Mouse (Mus musculus) CH12.LX (cell line): ENCODE data around the gene Chchd3. TPM values are rescaled to one million over a fixed set of nuclear protein-coding genes. Genes with fewer than 3 reads are reported as not detected.

Experiments used
- DNase-seq: peaks from one replicate; pipeline ENCODE4 v3.0.0-alpha.2; 2013; ENCODE audit errors: extremely low read depth
- H3K27ac ChIP-seq: 2 replicates; pipeline ENCODE4 v1.5.1; 2012; ENCODE audit warnings: low read depth, mild to moderate bottlenecking, control low read depth, moderate library complexity; ENCODE audit not compliant: insufficient read depth
- H3K27me3 ChIP-seq: replicated peaks from 2 replicates; pipeline ENCODE3; 2012; ENCODE audit warnings: inconsistent platforms
- H3K36me3 ChIP-seq, 2 experiments: replicated peaks in 1 of 2; 2 replicates each; pipeline versions ENCODE3 to v1.6.1; 2012; ENCODE audit warnings: inconsistent platforms in 1 of 2, low read length in 1 of 2, mild to moderate bottlenecking in 1 of 2, mixed read lengths in 1 of 2, moderate library complexity in 1 of 2; ENCODE audit not compliant: control insufficient read depth in 1 of 2, insufficient read depth in 1 of 2
- H3K4me1 ChIP-seq, 2 experiments: 2 replicates each; pipeline ENCODE4 v1.6.1; 2012; ENCODE audit warnings: inconsistent platforms in 1 of 2, moderate library complexity in 1 of 2; ENCODE audit not compliant: insufficient read depth in 2 of 2, control insufficient read depth in 1 of 2
- H3K4me2 ChIP-seq: 2 replicates; pipeline ENCODE4 v1.6.1; 2012; ENCODE audit warnings: low read depth, mild to moderate bottlenecking, control low read depth; ENCODE audit not compliant: poor library complexity, insufficient read depth, severe bottlenecking
- H3K4me3 ChIP-seq, 3 experiments: fragments of 150-350 bp in 1 of 3; sonication (generic) in 1 of 3; replicated peaks in 1 of 3; 2 replicates each; pipeline versions ENCODE3 to v1.5.1; 2011 to 2012; ENCODE audit warnings: low read depth in 2 of 3, low read length in 2 of 3, mild to moderate bottlenecking in 2 of 3, moderate library complexity in 2 of 3, control low read depth in 1 of 3, improper control_type of control experiment in 1 of 3, inconsistent platforms in 1 of 3, mixed read lengths in 1 of 3; ENCODE audit not compliant: poor library complexity in 1 of 3
- H3K79me2 ChIP-seq: replicated peaks from 2 replicates; pipeline ENCODE4 v1.6.1; 2012; ENCODE audit warnings: mild to moderate bottlenecking, moderate library complexity; ENCODE audit not compliant: control insufficient read depth, poor library complexity, insufficient read depth, severe bottlenecking; ENCODE audit errors: extremely low read depth
- H3K9ac ChIP-seq: 2 replicates; pipeline ENCODE4 v1.6.1; 2012; ENCODE audit warnings: low read depth, mild to moderate bottlenecking, control low read depth, moderate library complexity; ENCODE audit not compliant: insufficient read depth
- H3K9me3 ChIP-seq: replicated peaks from 2 replicates; pipeline ENCODE3; 2012; ENCODE audit warnings: low read length, inconsistent platforms, mixed read lengths
- BHLHE40 ChIP-seq: IDR thresholded peaks from 2 replicates; pipeline ENCODE4 v1.6.1; 2011; ENCODE audit warnings: mild to moderate bottlenecking, low read depth, low read length, improper control_type of control experiment
- CHD1 ChIP-seq: IDR thresholded peaks from 2 replicates; pipeline ENCODE4 v1.6.1; 2012; ENCODE audit warnings: low read depth, low read length, improper control_type of control experiment, inconsistent platforms
- CTCF ChIP-seq, 2 experiments: IDR thresholded peaks in 1 of 2; conservative IDR thresholded peaks in 1 of 2; 2 replicates each; pipeline ENCODE4 v1.5.1; 2011 to 2012; ENCODE audit warnings: low read depth in 2 of 2, low read length in 2 of 2, improper control_type of control experiment in 1 of 2, inconsistent platforms in 1 of 2, mild to moderate bottlenecking in 1 of 2, moderate library complexity in 1 of 2
- E2F4 ChIP-seq: IDR thresholded peaks from 2 replicates; pipeline ENCODE4 v1.6.1; 2011; ENCODE audit warnings: low read depth, low read length, improper control_type of control experiment; ENCODE audit not compliant: insufficient replicate concordance
- ELF1 ChIP-seq: IDR thresholded peaks from 2 replicates; pipeline ENCODE4 v1.6.1; 2014; ENCODE audit warnings: low read depth, mild to moderate bottlenecking, inconsistent platforms, low read length, improper control_type of control experiment
- EP300 ChIP-seq: IDR thresholded peaks from 2 replicates; pipeline ENCODE4 v1.6.1; 2011; ENCODE audit warnings: low read length, improper control_type of control experiment
- ETS1 ChIP-seq: conservative IDR thresholded peaks from 2 replicates; pipeline ENCODE4 v1.6.1; 2012; ENCODE audit warnings: low read depth, mild to moderate bottlenecking, inconsistent platforms, low read length, improper control_type of control experiment, moderate library complexity
- HCFC1 ChIP-seq: IDR thresholded peaks from 2 replicates; pipeline ENCODE4 v1.6.1; 2012; ENCODE audit warnings: low read depth, mild to moderate bottlenecking, inconsistent platforms, low read length, improper control_type of control experiment
- IRF4 ChIP-seq: IDR thresholded peaks from 2 replicates; pipeline ENCODE4 v1.6.1; 2014; ENCODE audit warnings: low read depth, mild to moderate bottlenecking, inconsistent platforms, low read length, improper control_type of control experiment
- JUND ChIP-seq: conservative IDR thresholded peaks from 2 replicates; pipeline ENCODE4 v1.6.1; 2011; ENCODE audit warnings: low read depth, low read length, improper control_type of control experiment
- MAX ChIP-seq: IDR thresholded peaks from 2 replicates; pipeline ENCODE4 v1.6.1; 2011; ENCODE audit warnings: low read length, improper control_type of control experiment
- MAZ ChIP-seq: IDR thresholded peaks from 2 replicates; pipeline ENCODE4 v1.6.1; 2012; ENCODE audit warnings: low read depth, mild to moderate bottlenecking, inconsistent platforms, low read length, improper control_type of control experiment, moderate library complexity
- MYC ChIP-seq: IDR thresholded peaks from 2 replicates; pipeline ENCODE4 v1.6.1; 2011; ENCODE audit warnings: low read depth, mild to moderate bottlenecking, improper control_type of control experiment, low read length
- NELFE ChIP-seq: IDR thresholded peaks from 2 replicates; pipeline ENCODE4 v1.6.1; 2011; ENCODE audit warnings: low read depth, low read length, improper control_type of control experiment
- NRF1 ChIP-seq: IDR thresholded peaks from 2 replicates; pipeline ENCODE4 v1.6.1; 2014; ENCODE audit warnings: low read depth, mild to moderate bottlenecking, inconsistent platforms, low read length, improper control_type of control experiment, moderate library complexity
- RAD21 ChIP-seq: IDR thresholded peaks from 2 replicates; pipeline ENCODE4 v1.6.1; 2011; ENCODE audit warnings: low read depth, mild to moderate bottlenecking, low read length, improper control_type of control experiment, moderate library complexity
- SIN3A ChIP-seq: IDR thresholded peaks from 2 replicates; pipeline ENCODE4 v1.6.1; 2012; ENCODE audit warnings: low read length, improper control_type of control experiment, inconsistent platforms
- SMC3 ChIP-seq: IDR thresholded peaks from 2 replicates; pipeline ENCODE4 v1.6.1; 2011; ENCODE audit warnings: low read depth, low read length, improper control_type of control experiment
- TBP ChIP-seq: conservative IDR thresholded peaks from 2 replicates; pipeline ENCODE4 v1.6.1; 2011; ENCODE audit warnings: low read depth, low read length, improper control_type of control experiment
- TCF12 ChIP-seq: IDR thresholded peaks from 2 replicates; pipeline ENCODE4 v1.6.1; 2014; ENCODE audit warnings: low read depth, mild to moderate bottlenecking, inconsistent platforms, low read length, improper control_type of control experiment
- USF2 ChIP-seq: conservative IDR thresholded peaks from 2 replicates; pipeline ENCODE4 v1.6.1; 2011; ENCODE audit warnings: low read depth, low read length, improper control_type of control experiment
- ZKSCAN1 ChIP-seq: IDR thresholded peaks from 2 replicates; pipeline ENCODE4 v1.6.1; 2012; ENCODE audit warnings: low read depth, inconsistent platforms, low read length, improper control_type of control experiment, borderline replicate concordance
- ZMIZ1 ChIP-seq: IDR thresholded peaks from 2 replicates; pipeline ENCODE4 v1.6.1; 2012; ENCODE audit warnings: low read depth, mild to moderate bottlenecking, inconsistent platforms, low read length, improper control_type of control experiment
- dilution Hi-C: fragments of 300-500 bp; cut with MboI; formaldehyde crosslinking; loops from 2 replicates; pipeline ENCODE4 v1.14.3; 2020; ENCODE audit warnings: low sequenced_read_pairs; ENCODE audit not compliant: extremely low pct_unique_long_range_greater_than_20kb, extremely low pct_ligation_motif_present
- in situ Hi-C: fragments of 300-500 bp; cut with MboI; formaldehyde crosslinking; loops from 3 replicates; pipeline ENCODE4 v1.14.3; 2019; ENCODE audit warnings: low sequenced_read_pairs, low pct_ligation_motif_present, low pct_unique_long_range_greater_than_20kb, mixed read lengths
- polyA plus RNA-seq: library from polyadenylated mRNA; unstranded; fragments of >175 nt; gene quantifications from 2 replicates; pipeline ENCODE4 v1.2.1, GENCODE M21; 2012; ENCODE audit warnings: low read depth; ENCODE audit not compliant: insufficient read length
- total RNA-seq, 2 experiments: library from RNA; depleted of rRNA; stranded (reverse); fragments of 300-350 nt in 1 of 2; fragments of >200 nt in 1 of 2; gene quantifications; 2 replicates each; pipeline ENCODE4 v1.2.3; 2012 to 2014

Gene Chchd3
- total and polyA plus RNA-seq, 3 experiments: 116 to 197 (median 133) TPM

DNA sequence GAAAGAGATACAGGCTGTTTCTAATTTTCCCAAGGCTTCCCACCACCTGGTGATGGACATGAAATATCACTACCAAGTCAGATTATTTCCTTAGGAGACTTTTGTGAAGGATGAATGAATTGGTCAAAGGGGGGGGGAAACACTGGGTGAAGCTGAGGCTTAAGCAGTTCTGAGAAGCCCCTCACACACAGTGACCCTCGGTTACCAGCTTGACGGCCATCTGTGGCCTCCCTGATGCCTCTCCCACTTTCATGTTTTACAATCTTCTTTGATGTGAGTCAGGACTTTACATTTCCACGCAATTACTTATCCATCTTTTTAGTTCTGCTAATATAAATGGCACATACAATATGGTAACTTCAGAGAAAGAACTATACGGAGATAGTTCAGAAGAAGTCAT is 252.3 kb downstream of the Chchd3 start:
- dilution Hi-C loops: no loop called here
- Histone ChIP-seq H3K36me3 (peaks cover 0 to 23% of the 10 kb centered on the region in 2 experiments), H3K4me2 (no peak overlapping the region), H3K79me2 (no peaks in the 10 kb centered on the region), H3K9ac (no peak overlapping the region), H3K4me1 (peaks cover 0 to 8% of the 10 kb centered on the region in 2 experiments; a peak in 1 of 4 replicates), H3K27me3 (no peaks in the 10 kb centered on the region), H3K9me3 (no peaks in the 10 kb centered on the region), H3K27ac (no peak overlapping the region), H3K4me3 (no peak overlapping the region)
- in situ Hi-C loops: no loop called here
- DNase-seq: no peak
- no peak for TF ChIP-seq HCFC1
- TF ChIP-seq MAX: no peak
- TF ChIP-seq IRF4: no peak
- TF ChIP-seq TCF12: no peak
- TF ChIP-seq ETS1: no peak
- TF ChIP-seq CHD1: no peak
- TF ChIP-seq MYC: no peak
- no peak for TF ChIP-seq NELFE
- TF ChIP-seq MAZ: no peak
- TF ChIP-seq SMC3: no peak
- no peak for TF ChIP-seq E2F4
- no peak for TF ChIP-seq JUND
- TF ChIP-seq ELF1: no peak

DNA sequence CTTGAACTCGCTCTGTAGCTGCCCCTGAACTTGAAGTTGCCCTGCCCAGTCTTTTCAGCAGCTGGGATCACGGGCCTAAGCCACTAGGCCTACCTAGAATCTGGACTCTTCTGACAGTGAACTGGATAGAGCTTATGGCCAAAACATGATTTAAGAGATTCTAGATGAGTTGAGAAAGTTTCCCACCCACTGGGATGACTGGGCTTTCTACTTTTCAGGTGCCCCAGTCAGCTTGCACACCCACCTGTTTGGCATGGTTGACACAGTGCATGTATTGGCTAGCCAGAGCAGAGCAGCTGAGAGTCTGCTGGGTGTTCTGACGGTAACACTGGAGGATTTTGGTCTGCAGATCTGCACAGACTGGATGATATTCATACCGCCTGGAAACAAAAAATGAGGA is 256.4 kb downstream of the Chchd3 start:
- no peak overlapping the region for H3K9ac ChIP-seq
- H3K4me1 ChIP-seq: no peaks in the 10 kb centered on the region
- H3K27me3 ChIP-seq: no peaks in the 10 kb centered on the region
- no peak overlapping the region for H3K4me2 ChIP-seq
- TF ChIP-seq SMC3 (no peak), MAX (no peak), ELF1 (no peak), ETS1 (no peak), JUND (no peak), USF2 (no peak), RAD21 (no peak)
- H3K36me3 ChIP-seq: peaks cover 7 to 44% of the 10 kb centered on the region in 2 experiments
- in situ Hi-C loops: no loop called here
- H3K79me2 ChIP-seq: no peaks in the 10 kb centered on the region
- dilution Hi-C loops: no loop called here
- H3K4me3 ChIP-seq: no peak overlapping the region
- H3K9me3 ChIP-seq: no peaks in the 10 kb centered on the region
- DNase-seq: no peak
- no peak overlapping the region for H3K27ac ChIP-seq

DNA sequence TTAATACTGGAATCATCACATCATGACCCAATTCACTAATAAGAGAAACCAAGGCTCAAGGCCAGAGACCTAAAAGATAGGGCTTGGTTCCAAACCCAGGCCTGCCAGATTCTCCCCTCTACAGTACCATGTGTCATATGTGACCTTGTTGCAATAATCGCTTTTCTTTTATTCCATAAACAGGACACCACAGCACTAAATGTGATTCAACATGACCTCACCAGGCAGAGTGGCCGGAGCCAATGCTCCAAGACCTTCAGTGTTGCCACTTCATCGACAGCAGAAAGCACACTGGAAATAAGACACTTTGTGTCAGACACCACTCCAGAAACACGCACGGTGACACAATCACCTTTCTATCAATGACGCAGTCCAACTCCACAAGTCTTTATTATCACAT is 258.3 kb downstream of the Chchd3 start:
- Histone ChIP-seq H3K4me3 (no peak overlapping the region), H3K9ac (no peak overlapping the region), H3K79me2 (no peaks in the 10 kb centered on the region), H3K27ac (no peak overlapping the region), H3K36me3 (peaks cover 7 to 56% of the 10 kb centered on the region in 2 experiments), H3K4me1 (peaks cover 6 to 10% of the 10 kb centered on the region in 2 experiments), H3K4me2 (no peak overlapping the region), H3K27me3 (no peaks in the 10 kb centered on the region), H3K9me3 (no peaks in the 10 kb centered on the region)
- in situ Hi-C loops (no loop called here), dilution Hi-C loops (no loop called here)
- no peak for DNase-seq
- TF ChIP-seq SIN3A (no peak), EP300 (no peak), BHLHE40 (no peak), MYC (no peak), IRF4 (no peak), ETS1 (no peak), NRF1 (no peak), TCF12 (no peak), SMC3 (no peak), CTCF (conservative IDR thresholded peaks at IDR 0.05 in 1 of 2, IDR thresholded peaks at IDR 0.05 in 1 of 2; ENCODE audit: low read depth in 2 of 2, low read length in 2 of 2) (no peak), ZKSCAN1 (no peak), ZMIZ1 (no peak), TBP (no peak)
